Mouse (Mus musculus): ENCODE measurements around the gene Ifi47. TPM values are rescaled to one million over a fixed set of nuclear protein-coding genes. Genes with fewer than 3 reads are reported as not detected.

Ifi47 gene
- total RNA-seq, 2 experiments from 2014 or later: 0.40 to 0.51 TPM

DNA sequence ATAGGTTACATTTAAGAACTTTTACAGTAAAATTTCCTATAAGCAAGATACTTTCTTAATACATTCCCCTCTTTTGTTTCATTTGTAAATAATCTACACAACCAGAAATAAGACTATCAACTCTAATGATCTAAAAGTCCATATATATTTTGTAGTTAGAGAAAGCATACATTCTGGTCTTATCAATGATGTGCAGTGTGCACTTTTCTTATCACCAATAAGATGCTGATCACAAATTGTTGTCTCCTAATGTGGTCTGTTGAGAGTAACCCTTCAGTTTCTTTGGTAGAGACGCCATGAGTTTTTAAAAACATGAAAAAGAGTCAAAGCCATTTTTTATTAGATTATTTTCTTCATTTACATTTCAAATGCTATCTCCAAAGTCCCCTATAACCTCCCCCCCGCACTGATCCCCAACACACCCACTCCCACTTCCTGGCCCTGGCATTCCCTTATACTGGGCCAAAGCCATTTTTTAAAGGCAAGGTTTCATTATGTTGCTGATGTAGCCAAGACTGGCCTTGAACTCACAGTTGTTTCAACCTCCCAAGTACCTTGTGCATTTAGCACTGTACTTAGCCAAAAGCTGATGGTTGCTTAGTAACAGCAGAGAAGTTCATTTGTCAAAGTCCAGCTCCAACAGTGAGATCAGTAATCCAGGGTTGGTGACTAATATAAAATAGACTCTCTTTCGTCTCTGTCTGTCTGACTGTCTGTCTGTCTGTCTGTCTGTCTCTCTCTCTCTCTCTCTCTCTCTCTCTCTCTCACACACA is 13.5 kb downstream of the Ifi47 start:
- DNase-seq (ENCODE audit: low spot score in 2 of 2): no peak

DNA sequence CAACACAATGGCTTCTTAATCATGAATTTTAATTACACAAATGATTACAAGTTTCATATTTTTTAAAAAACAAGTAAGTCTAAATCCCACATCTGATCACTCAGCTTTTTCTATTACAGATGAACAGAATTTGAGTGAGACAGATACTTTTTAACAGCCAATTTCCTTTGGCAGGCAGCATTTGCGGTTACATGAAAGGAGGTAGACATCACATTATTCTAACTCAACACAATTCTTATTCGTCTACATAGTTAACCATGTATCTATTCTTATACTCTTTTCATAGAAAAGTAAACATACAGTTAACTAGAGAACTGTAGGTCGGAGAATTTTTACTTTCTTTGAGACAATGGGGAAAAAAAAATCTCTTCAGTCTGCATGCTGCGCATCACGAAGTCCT is 14.2 kb downstream of the Ifi47 start:
- no peak for DNase-seq (ENCODE audit: low spot score in 2 of 2)

DNA sequence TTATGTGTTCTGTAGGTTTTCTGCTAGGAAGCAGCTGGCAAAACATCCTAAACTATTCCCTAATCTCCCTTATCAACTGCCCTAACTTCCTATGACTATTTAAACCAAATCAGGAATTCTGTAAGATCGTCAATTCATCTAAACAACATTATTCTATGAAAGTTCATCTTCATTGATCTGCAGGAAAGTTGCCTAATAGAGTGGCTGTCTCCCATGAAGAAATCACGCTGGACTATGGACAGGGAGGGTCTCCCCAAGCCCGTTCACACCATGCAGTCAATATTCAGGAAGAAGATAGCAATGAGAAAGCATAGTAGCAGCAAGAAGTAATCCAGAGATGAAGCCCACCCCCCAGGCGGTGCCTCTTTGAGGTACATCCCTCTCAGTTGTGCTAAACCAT is 14.8 kb downstream of the Ifi47 start:
- no peak for DNase-seq (ENCODE audit: low spot score in 2 of 2)

DNA sequence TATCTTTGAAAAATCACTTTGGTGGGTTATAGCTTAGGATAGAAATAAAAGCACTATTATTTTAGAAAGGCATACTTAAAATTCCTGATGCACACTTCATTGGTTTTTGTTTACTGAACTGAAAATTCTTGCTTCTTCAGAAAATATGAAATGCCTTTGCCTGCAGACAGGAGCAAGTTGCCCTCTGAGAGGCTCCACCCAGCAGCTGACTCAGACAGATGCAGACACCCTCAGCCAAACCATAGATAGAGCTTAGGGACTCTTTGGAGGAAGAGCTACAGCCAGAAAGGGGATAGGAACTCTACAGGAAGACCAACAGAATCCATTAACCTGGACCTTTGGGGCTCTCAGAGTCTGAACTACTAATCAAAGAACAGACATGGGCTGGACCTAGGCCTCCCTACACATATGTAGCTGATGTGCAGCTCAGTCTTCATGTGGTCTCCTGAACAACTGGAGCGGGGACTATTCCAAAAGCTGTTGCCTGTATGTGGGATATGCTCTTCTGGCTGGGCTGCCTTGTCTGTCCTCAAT is 15.7 kb downstream of the Ifi47 start:
- DNase-seq (ENCODE audit: low spot score in 2 of 2): no peak

DNA sequence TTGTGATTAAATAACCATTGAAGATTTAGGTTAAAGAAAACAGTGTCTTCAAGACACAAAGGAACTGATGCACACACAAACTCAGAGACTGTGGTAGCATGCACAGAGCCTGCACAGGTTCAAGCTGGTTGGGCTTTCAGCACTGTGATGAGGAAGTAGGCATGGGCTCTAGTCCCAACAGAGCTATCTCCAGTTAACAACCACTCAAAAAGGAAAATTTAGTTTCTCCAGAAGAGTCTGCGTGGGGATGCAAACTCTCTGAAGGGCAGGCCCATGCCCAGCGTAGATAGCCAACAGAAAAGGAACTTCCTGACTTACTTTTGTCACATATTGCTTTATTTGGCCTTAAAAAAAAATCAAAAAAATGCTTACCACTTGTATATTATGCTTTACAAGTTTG is 16.4 kb downstream of the Ifi47 start:
- DNase-seq (ENCODE audit: low spot score in 2 of 2): no peak

DNA sequence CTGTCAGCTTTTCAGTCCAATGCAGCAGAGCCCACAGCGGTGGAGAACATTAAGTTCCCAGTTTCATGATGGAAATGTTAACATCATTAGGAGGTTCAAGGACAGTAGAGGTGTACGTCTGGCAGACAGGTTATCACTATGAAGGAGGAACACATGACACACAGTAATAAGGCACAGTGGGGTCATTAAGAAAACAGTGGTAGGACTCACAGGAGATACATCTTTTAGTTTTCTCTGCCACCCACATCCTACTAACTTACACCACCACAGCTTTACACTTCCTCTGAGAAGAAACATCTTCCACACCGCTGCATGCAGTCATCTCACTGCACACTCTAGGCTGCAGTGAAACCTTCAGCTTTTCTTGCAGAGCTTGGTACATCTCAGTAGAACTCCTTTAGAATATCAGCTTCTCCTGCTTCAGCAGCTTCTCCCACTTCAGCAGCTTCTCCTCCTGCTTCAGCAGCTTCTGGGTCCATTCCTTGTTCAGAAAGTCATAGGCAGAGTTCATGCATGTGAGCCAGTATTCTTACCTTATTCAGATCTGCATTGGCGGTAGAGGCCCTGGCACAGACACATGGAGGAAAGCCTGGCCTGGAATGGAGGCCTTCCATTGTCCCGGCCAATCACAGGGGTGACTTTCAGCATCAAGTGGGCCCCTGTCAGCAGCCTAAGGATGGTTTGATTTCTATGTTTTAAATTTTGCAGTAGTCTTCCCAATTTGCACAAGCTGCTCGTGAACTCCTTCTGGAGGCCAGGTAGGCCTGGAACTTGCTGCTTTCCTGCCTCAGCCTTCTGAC is 17.7 kb downstream of the Ifi47 start:
- no peak for DNase-seq (ENCODE audit: low spot score in 2 of 2)

DNA sequence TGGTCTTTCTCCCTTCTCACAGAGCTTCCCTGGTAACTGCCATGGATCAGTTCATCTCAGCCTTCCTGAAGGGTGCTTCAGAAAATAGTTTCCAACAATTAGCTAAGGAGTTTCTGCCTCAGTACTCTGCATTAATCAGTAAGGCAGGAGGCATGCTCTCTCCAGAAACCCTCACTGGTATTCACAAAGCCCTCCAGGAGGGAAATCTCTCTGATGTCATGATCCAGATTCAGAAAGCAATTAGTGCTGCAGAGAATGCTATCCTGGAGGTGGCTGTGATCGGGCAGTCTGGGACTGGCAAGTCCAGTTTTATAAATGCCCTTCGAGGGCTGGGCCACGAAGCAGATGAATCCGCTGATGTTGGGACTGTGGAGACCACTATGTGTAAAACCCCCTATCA is 19.0 kb downstream of the Ifi47 start:
- DNase-seq (ENCODE audit: low spot score in 2 of 2): no peak

DNA sequence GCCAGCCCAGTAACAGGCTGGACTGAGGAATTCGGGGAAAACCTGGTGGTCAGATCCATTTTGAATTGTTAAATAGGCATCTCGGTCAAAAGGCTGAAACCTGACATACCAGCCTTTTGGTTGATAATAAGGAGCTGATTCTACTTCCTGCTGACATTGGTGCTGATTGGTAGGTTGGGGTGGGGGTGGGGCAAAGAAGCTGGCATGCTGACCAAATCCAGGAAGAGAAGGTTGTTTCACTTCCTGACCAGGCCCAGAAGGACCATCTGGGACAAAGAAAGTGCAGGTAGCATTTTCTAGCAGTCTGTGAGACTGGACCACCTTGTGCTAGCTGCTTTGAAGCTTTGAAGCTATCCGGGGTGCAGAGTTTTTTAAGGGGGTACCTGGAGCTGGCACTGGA is 24.0 kb downstream of the Ifi47 start:
- DNase-seq (ENCODE audit: low spot score in 2 of 2): no peak

DNA sequence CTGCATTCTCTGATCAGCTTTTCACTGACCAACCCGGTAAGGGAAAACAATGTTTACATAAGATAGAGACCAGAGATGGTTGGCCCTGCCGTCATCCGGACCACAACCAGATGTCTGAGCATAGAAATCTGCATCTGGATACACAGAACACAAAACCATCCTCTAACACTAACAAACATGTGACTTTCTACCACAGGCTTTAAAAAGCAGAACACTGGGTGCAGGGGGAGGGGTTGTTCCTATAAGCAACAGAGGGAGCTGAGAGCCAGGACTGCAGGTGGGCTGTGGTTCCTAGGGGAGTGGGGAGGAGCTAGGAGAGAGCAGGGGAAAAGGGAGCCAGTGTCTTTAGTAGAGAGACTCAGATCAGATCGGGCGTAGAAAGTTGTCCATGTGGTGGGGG is 25.1 kb downstream of the Ifi47 start:
- DNase-seq (ENCODE audit: low spot score in 2 of 2): no peak

DNA sequence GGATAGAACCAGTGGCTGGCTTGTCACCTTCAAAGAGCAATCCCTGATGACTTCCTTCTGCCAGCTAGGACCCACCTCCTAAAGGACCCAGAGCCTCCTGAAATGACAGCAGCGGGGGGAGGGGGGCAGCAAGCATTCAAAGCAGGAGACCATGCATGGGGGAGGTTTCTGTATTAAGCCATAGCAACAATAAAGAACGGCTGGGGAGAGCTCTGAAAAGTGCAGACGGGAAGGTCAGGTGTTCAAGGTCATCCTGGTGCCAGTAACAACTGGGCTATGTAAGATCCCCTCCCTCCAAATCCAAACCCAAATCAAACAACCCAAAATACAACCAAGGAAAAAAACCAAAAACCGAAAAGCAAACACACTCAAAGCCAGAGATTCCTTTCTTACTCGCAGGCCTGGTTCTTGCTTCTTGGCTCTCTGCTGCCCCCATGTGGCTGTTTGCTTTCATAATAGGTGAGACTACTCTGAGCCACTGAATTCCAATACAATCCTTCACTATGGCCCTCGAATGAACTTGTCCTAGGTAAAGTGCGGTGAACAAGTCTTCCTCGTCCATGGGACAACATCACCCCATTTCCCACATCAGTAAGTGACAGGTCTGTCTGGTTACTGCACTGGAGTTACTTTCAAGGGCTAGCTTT is 26.8 kb downstream of the Ifi47 start:
- DNase-seq (ENCODE audit: low spot score in 2 of 2): peak; percentile 73 to 90

DNA sequence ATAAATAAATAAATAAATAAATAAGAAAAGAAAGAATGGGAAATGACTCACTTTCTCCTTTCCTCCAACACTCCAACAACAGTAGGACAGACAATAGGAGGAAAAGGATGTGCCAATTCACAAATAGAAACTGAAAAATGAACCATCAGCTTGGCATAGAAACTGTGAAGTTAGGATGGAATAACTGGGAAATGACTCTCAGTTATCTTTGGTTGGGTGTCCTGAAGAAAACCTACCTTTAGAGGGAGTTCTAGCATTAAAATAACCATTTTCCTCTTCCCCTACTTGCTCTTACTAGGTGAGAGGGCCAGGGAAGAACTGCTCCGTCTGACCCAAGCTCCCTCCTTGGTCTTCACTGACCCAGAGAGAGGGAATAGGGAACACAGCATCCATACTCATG is 29.4 kb downstream of the Ifi47 start:
- DNase-seq (ENCODE audit: low spot score in 2 of 2): no peak

DNA sequence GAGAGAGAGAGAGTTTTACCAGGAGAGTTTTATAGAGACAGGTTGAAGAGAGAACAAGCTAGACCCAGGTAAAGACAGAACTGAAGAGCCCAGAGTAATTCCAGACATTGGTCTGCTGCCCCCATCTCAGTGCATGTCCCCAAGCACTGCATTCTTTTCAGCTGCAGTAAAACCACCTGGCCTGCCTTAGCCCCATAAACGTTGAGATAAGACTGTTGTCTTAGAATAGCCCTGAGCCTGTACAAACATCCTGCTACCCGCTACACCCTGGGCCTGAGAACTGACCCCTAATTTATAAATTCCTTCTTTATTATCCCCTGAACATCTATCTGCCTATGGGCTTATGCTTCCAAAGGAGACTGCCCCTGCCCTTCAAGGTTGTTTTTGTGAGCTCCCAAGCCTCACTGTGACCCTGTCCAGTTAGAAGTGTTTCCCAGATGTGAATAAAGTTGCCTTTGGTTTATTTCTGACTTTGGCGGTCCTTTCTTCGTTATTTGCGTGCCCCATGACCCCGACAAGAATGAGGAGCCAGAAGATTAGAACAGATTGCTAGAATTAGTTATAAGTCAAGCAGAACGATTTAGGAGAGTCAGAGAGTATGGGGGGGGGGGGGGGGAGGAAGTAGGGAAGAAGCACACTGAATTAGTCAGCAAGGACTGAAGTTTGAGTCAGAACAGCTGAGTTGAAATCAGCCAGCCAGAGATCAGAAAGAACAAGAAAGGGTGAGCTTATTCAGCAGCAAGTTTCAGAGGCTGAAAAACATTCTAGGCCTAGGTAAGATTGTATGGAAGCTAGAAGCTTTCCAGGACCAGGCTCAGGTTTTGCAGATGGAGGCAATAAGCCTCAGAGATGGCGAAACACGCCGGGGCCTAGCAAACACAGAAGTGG is 31.5 kb downstream of the Ifi47 start:
- no peak for DNase-seq (ENCODE audit: low spot score in 2 of 2)

DNA sequence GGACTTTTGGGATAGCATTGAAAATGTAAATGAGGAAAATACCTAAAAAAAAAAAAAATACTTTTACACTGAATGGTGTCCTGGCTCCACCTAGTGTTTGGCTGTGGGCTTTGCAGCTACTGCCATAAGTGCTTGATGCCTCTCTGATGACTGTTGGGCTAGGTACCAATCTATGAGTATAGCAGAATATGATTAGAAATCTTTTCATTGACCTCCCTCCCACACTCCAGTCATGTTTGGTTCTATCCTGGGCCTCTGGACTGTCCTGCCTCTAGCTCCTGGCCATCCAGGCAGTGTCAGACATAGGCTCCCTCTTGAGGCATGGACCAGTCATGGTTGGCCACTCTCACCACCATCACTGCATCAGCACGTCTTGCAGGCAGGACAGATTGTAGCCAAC is 32.4 kb downstream of the Ifi47 start:
- peak in 1 of 2 experiments; percentile 39 for DNase-seq (ENCODE audit: low spot score in 2 of 2)

DNA sequence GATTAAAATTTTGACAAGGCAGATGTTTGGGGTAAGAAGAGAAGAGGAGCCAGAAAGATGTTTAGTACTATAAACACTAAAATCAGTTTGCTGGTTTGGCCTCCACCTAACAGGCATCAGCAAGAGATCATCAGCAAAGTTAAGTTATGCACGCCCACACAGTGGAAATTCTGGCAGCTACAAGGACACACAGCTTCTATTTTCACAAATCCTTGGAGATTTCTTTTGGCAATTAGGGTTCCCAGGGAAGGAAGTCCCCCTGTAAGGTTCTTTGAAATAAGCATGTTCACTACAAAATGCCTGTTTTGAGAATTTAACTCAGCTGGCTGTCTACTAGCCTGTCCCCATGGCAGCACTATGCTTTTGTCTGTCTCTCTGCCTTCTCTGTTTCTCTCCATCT is 34.6 kb downstream of the Ifi47 start:
- no peak for DNase-seq (ENCODE audit: low spot score in 2 of 2)

DNA sequence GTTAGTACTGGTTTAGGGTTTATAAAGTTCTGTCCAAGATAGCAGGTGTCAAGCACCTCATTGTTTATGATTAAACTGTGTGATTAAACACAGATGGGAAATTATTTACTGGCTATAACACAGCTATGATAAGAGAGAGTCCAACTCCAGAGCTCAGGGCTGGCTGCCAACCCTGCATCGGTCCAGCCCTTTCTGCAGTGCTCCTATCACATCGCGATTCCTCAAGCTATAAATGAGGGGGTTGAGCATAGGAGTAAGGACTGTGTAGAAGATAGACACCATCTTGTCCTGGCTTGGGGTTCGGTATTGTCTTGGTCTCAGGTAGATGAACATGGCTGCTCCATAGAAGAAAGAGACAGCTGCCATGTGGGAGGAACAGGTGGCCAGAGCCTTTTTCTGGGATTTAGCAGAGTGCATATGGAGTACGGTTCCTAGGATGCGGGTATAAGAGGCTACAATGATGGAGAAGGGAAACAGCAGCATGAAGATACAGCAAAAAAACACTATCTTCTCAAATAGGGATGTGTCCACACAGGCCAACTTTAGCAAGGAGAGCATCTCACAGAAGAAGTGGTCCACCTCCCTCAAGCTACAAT is 36.3 kb downstream of the Ifi47 start:
- DNase-seq (ENCODE audit: low spot score in 2 of 2): peak in 1 of 2 experiments; percentile 38

DNA sequence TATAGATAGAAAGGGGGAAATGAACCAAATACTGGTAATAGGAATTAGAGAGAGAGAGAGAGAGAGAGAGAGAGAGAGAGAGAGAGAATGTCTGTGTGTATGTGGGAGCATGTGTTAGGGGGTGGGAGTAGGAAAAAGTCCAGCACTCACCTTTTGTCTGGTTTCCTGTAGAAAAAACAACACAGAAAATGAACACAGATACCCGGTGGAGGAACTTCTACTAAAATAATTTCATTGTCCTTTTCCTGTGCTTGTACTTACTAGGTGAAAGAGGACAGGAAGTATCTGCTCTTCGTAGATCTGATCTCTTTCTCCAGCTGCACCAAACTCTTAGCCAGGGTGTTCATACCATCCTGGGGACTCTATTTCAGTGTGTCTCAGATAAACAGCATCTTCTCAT is 37.8 kb downstream of the Ifi47 start:
- DNase-seq (ENCODE audit: low spot score in 2 of 2): no peak

DNA sequence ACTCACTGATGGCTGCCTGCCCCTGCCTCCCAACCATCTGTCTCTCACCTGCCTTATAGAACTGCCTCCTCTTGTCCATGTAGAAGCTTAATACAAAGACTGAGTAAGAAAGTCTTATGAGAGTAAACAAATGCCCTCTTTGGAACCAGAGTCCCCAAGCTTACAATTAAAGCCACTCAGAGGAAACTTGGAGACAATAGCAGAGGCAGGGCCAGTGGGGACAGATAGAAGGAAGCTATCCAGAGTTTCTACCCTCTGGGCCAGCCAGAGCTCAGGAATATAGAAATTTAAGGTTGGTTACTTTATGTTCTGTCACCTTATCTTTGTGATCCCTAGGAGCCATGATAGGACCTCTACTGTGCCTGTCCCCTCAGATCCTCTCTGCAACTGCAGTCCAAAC is 38.4 kb downstream of the Ifi47 start, which contains the start of gene Olfr1396:
TSS of gene Olfr1396 (minus strand) at position 101 of the 400 bp plus-strand sequence.
- no peak for DNase-seq (ENCODE audit: low spot score in 2 of 2)

DNA sequence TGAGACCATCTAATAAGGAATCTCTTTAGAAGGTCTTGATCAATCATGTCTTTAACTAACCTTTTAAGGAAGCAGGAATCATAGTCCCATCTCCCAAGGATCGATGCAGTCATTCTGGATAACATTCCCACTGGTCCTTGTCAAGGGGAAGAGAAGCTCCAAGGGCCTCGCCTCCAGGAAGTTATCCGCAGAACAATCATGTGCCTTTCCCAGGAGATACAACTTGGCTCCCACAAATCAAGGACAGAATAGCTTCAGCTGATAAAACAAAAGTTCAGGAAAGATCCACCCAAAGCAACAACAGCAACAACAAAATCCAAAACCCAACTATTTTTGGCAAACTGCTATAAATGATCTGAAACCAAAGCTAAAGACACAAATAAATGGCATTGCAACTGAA is 43.2 kb downstream of the Ifi47 start:
- DNase-seq (ENCODE audit: low spot score in 2 of 2): no peak

DNA sequence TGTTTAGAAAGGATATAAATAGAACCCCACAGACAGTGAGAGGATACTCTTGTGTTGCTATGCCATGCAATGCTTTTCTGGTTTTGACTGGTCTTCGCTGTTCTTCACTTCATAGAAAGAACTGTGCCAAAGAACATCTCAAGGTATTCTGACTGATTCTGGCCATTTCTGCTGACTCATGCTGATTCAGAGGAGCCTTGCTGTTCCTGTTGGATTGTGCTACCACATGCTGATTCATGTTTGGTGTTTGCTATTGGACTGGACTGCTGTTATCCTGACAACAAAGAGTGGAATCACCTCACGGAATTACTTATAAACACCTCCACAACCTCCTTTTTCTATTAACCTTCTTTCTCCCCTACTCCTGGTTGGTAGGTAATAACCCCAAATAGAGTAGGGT is 47.8 kb downstream of the Ifi47 start:
- DNase-seq (ENCODE audit: low spot score in 2 of 2): no peak

DNA sequence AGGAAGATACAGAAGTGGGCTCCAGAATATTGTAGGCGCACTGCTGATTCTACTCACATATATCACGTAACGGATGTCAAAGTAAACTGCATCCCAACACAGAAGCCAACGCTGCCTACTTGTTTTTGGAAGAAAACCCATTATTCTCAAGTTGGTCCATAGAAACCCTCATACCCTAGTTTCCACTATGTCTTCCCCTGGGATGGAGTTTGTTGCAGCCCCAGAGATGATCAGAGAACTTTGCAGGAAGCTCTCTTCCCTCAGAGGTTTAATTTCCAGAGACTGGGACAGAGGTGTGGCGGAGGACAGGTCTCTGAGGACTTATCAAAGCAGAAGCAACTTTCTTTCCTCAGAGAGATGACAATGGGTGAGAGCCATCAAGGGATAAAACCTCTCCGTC is 65.6 kb downstream of the Ifi47 start, which contains the start of gene Olfr1395:
TSS of gene Olfr1395 (plus strand) at position 301 of the 400 bp plus-strand sequence.
- DNase-seq (ENCODE audit: low spot score in 2 of 2): no peak

Data from layer of hippocampus, adult 18-20 months (tissue).